Mouse (Mus musculus): Measurements from ENCODE around the gene Tmem37. TPM values are rescaled to one million over a fixed set of nuclear protein-coding genes. Genes with fewer than 3 reads are reported as not detected.

Gene Tmem37
- polyA plus RNA-seq (2015; fragmentation: Nextera tagmentation; extraction: Ambion mirVana): 11.3 and 11.4 TPM in 2 replicates

DNA sequence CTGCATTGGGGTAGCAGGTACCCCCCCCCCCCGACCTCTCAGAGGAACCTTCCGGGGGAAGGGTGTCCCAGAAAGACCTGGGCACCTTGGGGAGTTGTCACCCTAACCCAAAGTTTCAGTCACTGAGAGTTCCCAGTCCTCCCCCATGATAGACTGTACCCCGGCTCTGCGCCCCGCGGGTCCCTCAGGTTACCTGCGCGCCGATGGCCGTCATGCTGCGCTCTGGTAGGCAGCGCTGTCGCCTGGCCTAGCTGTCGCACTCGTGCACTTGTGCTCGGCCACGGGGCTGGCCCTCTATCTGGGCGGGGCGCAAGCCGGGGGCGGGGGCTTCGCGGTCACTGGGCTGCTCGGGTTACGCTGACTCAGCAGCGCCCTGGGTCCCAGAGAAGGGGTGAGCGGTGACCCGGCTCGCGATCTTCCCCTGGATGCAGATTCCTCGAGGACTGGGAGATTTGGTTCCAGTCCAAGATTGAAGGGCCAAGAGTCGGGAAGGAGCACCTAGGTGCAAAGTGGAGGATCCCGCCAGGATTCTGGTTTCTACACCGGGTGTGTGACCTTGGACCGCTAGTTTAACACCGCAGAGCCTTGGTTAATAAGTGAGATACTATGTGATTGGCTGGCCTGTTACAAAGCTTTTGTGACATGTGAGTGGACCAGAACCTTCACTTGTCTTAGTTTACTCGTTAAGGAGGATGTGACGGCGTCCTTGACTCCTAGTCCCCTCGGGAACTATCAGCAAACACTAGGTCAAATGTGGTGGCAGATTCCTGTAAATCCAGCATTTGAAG lies at the start of gene Tmem37:
TSS of gene Tmem37 (minus strand) at position 556 of the 788 bp plus-strand sequence.
- DNase-seq (ENCODE audit: low spot score): no peak

DNA sequence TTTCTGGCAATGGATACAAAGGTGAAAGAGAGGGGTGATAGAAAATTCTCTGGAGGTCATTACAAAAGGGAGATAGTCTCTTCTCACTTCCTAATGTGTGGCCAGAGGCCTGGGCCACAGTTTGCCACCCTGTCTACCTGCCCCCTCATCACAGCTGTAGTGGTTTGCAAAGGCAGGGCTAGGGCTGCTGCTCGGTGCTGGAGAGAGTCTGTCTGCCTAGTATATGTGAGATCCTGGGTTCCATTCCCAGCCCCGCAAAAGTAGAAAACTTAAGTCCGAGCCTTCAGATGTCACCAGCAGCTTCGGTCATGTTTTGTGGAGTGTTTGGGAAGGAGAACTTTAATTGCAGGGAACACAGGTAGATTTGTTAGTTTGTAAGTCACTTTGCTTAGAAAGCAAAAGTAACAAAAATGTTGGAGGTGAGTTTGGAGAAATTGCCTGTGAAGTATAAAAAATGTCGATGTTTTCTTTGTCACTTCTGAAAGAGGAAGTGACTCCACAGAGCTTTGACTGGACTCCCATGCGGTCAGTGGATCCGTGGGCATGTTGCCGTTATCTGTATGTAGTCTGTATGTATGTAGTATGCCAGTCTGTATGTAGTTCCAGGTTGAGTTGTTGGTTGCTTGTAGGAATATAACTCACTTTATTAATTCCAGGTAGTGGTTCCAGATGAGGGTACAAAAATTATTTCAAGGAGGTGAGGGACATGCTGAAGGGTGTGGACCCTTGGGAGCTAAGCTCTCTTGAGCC lies 48.9 kb upstream of the Tmem37 start:
- DNase-seq (ENCODE audit: low spot score): no peak

DNA sequence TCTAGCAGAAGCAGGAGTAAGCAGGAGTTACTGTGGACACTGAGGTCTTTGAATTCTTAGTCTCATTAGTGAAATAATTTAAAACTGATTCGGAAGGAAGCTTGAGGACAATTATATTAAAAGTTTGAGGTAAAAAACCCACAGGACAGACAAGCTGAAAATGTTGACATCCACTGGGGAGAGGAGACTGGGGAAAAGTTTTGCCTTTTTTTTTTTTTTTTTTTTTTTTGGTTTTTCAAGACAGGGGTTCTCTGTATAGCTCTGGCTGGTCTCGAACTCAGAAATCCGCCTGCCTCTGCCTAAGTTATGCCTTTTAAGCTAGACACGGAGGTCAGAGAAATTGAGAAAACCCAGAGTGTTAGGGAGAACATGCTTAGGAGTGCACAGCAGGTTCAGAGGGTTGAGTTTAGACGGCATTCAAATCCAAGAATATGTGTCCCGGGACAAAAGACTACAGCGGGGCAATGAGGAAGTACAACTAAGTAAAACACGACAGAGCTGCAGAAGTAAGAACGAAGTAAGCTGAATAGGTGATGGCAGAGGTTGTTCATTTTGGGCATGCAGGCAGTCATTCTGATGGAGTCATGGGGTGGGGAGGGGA lies 48.2 kb upstream of the Tmem37 start:
- no peak for DNase-seq (ENCODE audit: low spot score)

DNA sequence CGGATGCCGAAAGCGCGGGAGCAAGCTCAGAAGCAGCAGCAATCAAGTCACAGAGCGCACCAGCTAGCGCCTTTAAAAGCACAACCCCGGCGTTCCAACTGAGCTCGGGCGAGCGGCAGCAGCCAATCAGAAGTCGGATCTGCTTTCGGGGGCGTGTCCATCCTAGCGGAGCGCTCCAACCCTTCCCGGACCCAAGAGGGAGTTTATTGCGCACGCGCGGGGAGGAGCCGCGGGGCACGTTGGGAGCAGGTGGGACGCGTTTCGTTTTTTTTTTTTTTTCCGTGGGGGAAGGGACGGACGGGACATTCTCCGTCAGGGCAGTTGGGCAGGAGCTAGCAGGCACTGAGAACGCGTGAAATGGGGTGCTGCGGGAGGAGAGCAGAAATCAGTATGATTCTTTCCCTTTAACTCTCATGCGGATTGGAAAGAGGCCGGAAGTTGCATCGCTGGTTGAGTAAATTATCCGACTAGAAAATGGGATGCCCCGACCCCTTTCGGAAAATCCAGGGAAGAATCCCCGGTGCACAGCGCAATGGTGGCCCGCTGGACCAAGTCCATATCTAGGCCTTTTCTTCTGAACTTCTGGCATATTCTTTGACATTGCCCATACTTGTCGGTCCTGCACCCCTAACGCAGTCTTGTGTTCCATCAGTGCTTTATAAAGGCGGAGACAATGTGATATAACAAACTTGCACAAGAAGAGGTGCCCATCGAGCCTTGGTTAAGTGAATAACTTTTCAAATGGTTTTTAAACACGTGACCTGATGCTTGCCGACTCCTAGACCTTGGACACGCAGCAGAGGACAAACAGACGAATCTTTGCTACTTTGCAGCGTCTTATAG lies 47.3 kb upstream of the Tmem37 start, which contains the start of the genes Dbi and 3110009E18Rik:
TSS of gene Dbi (minus strand) at position 110 of the 843 bp plus-strand sequence.
TSS of gene 3110009E18Rik (plus strand) at position 219 of the 843 bp plus-strand sequence.
- DNase-seq (ENCODE audit: low spot score): peak; percentile 97

DNA sequence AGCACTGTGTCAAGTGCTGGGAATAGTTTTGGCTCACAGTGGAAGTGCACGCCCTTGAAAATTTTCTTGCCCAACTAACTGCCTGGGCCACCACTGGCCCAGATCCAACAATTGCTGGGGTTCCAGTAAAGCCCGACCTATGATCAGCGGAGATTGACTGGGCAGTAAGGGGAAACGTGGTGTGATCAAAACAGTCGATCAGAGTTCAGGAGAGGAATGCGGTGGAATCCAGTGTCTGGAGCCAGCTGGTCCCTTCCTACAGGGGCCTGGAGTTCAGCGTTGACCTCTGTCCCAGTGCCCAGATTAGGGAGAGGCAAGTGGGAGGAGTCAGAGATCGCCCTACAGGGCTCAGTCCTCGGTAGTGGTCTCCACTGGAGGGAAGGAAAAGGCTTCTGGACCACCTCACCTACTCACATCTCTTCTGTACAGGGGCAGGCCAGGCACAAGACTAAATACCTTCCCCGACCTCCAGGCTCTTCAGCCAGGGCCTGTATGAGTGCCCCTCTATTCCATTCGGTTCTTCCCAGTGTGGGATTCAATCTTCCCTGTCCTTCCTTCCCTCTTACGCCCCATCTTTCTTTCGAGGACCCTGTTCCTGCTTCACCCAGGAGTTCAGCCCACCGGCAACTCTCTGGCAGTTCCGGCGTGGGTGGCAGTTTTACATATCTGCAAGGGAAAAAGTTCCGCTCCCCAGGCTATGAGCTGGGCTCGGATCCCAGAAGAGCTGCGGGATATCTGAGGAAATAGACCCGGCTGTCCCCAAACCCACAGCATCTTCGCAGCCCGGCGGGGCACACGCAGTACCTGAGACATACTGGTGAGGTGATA lies 46.5 kb upstream of the Tmem37 start:
- no peak for DNase-seq (ENCODE audit: low spot score)

DNA sequence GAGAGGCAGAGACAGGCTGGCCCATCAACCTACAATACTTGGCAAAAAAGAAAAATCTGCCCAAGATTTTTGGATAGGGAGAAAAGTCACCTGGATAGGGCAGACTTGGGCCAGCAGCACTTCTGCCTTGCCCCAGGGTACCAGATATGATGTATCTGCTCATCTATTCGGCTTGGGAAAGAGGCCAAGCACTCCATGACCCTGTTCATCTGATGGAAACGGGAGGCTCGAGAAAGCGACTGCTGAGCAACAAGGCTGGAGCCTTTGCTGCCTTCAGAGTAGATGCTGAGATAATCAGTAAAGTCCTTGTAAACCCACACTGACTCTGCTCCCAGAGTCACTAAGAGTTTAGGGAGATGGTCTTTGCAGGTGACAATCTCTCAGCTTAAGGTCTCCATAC lies 45.5 kb upstream of the Tmem37 start:
- no peak for DNase-seq (ENCODE audit: low spot score)

DNA sequence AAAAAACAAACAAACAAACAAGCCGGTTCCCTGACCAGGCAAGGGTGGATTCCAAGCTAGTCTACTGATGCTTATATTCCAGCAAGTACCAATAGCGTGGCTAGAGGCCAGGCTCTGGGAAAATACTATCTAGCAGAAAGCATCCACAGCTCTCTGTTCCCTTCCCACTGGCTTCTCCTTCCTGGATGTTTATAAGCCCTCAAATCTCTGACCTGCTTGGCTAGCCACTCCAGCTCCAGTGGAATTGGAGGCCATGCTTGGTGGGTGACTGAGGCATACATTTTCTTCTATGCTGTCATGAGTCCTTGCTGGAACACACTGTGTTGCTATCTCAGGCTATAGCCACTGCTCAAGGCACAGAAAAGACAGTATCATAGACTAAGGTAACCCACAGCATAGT lies 45.0 kb upstream of the Tmem37 start:
- DNase-seq (ENCODE audit: low spot score): no peak

DNA sequence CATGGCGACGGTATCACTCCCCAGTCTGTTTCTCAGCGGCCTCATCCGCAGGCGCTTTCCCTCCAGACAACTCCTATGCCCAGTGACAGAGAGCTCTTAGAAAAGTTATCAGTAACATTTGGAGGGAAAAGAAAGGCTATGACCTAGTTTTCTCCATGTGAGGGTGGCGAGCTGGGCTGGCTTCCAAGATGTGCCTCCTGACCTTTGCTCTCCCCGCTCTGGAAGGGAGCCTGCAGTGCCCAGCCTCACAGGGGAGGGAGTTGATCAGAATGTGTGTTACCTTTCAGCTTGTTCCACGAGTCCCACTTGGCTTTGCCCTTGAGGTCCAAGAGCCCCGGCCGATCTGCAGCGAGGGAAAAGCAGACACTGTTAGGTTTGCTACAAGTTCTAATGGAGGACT lies 42.2 kb upstream of the Tmem37 start:
- no peak for DNase-seq (ENCODE audit: low spot score)

DNA sequence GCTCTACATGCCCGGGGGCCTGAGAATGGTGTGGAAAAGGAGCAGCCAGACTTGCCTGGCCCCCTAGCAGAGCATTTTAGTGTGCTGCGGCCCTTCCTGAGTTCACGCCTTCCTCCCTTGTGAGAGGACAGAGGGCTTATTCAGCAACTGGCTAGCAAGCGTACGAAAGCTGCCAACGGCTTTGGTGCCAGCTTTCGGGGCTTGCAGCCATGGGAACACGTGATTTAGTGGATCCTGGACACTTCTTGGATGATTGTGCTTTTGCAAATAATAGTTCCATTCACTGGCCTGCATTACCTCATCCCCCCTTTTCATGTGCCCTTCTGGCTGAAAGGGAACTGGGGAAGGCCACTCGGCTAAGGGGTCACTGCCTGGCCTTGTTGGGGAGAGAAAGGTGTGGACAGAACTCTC lies 41.8 kb upstream of the Tmem37 start:
- no peak for DNase-seq (ENCODE audit: low spot score)

DNA sequence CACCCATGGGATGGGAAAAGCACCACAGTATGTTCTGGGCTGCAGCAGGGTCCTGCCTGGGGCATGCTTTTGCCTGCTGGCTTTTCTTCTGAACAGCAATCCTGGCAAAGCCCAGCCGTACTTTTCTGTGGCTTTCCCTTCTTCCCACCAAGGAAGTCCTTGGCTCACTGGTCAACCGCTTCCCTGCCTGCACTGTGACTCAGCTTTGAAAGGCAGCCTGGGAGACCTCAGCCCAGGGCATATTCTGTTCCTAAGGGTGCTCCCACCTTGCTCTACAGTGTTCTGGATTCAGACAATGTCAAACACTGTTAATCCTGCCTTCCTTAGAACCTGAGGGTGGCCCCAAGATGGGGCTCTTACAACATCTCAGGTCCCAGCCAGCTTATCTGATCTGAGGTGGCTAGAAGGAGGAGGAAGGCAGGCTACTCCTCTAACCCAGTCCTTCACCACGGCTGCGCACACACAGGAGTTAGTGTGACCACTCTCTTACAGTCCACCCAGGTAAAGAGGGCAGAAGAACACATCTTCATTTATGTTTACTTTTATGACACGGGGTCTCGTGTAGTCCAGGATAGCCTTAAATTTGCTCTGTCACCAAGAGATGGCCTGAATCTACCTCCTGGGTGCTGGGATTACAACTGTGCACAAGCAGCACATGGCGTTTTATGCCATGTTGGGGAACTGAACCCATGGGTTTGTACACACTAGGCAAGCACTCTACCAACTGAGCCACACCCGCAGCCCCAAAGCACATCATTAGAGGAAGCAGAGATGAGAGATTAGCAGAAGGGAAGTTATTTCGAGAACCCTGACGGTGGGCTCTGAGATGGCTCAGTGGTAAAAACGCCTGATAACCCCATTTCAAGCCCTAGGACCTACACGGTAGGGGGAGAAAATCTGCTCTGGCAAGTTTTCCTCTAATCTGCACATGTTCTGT lies 38.6 kb upstream of the Tmem37 start:
- no peak for DNase-seq (ENCODE audit: low spot score)

DNA sequence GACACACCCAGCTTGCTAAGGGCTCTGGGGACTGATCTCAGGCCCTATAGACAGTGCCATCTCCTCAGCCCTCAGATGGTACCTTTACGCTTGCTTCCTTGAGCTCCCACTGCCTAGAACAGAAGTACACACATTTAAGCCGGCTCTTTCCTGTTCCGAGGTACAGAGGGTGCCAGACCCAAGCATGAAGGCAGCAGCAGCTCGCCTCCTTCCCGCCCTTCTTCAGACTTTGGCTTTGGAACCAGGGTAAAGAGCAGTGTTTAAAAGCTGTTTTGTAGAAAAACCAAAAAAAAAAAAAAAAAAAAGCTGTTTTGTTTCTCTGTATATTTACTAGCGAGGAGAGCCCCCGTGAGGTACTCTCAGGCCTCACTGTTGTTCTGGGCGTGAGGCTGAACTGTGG lies 37.9 kb upstream of the Tmem37 start:
- no peak for DNase-seq (ENCODE audit: low spot score)

DNA sequence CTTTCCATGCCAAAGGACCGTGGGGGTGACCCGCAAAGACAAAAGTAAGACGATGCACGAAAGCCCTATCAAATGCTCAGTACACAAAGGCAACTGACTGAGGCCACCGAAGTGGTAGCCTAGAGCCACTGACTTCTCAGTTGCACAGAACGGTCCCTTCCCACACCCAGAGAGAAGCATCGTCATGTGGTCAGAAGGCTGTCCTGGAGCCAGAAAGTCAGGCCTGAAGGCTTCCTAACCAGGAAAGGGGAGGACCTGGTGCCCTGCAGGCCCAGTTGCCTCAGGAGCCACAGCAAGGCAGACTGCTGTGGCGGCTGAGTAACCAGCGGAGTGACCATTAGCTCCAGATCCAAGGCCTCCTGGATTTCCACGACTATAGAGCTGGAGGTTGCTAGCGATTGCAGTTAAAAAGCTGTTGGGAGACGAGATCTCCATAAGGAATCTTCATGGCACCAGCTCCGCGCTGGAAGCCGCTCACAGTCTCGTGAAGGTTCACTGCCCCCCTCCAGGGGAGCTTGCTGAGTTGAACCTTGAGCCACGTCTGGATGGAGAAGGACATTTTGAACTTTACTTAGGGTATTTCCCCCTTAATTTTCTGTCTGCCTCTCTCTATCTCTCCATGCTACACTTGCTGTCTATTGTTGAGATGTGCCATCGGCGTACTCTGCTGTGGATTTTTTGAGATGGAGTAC lies 36.0 kb upstream of the Tmem37 start:
- DNase-seq (ENCODE audit: low spot score): no peak

DNA sequence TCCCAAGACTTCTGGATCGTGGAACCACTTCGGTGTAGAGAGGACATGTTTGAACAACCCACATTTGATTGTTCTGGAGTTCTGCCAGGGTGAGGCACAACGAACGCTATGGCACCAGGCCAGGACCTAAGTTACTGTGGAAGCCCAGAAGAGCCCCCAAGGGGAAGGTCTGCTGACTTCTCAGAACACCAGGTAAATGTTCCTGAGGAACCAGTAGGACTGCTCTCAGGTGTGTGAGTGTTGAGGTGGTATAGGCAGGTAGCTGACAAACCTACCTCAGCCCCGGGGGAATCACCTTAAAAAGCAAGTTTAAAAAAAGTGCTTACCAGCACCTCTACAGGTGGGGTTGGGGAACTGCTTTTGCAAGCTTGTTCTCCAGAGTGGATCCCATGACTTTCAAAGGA lies 31.7 kb upstream of the Tmem37 start:
- DNase-seq (ENCODE audit: low spot score): no peak

DNA sequence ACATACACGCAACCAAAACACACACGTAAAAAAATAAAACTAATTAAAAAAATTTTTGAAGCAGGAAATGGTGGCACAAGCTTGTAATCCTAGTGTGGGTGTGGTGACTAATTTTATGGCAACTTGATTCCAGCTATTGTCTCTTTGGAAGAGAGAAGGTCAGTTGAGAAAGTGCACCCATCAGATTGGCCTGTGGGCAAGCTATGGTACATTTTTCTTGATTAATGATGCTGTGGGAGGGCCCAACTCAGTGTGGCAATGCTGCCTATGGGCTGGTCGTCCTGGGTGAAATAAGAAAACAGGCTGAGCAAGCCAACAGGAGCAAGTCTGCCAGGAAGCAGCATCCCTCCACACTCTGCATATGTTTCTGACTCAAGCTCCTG lies 27.3 kb upstream of the Tmem37 start:
- DNase-seq (ENCODE audit: low spot score): no peak

DNA sequence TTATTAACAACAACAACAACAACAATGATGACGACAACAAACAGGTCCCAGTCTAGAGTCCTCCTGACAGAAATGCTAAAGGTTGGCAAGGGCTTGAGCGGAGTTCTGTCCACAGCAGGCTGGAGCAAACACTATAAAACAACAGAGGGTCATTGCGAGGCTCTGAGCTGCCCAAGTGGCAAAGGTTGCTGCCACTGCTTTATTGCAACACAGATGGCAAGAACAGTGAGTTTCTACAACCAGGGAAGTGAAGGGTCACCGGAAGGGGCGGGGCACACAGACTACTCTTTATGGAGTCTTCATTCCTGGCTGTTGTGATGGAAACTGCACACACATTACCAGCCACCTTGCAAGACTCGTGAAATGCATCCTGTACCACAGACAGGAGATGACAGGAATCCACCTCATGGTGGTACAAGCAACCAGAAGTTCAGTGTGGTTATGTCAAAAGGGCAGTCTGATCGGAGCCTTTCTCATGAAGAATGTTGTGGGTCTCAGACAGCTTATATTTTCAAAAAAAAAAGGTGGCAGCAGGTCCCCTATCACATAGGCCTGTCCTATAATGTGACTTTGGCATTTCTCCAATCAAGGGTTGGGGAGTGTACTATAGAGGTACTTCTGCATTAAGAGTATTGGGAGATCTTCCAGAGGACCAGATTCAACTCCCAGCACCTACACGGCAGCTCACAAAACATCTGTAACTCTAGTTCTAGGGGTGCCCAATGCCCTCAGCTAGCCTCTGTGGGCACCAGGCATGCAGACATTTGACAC lies 26.8 kb upstream of the Tmem37 start:
- DNase-seq (ENCODE audit: low spot score): no peak

DNA sequence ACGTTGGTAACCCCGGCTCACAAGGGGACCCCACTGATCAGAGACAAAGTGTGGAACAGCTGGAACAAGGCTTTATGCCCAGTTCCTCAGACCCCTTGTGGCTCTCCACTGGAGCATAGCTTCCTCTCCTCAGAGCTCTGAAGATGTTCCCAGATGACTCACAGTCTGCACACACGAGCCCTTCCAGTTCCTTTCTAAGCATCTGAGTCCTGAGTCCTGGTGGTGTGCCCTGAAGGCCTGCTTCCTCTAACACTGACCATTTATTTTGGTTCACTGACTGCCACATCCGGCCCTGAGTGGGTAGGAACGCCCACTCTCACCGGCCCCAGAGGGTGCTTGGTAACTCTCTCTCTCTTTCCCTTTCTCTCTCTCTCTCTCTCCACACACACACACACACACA lies 25.6 kb upstream of the Tmem37 start:
- no peak for DNase-seq (ENCODE audit: low spot score)

DNA sequence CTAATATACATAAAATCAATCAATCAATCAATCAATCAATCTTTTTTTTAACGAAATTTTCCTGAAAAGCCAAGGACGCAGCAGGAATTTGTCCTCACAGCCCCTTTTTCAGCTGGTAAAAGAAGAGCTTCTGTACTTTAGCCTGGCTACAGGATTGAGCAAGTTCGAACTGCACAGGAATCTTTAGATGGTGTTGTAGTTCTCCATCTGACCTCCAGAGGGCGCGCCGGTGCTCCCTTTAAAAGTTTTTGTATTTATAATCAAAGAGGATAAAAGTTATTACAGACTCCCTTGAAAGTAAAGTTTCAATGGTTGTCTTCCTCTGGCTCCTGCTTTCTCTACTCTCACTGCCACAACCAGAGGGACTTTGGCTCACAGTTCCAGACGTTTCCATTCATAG lies 24.5 kb upstream of the Tmem37 start:
- peak; percentile 52 for DNase-seq (ENCODE audit: low spot score)

DNA sequence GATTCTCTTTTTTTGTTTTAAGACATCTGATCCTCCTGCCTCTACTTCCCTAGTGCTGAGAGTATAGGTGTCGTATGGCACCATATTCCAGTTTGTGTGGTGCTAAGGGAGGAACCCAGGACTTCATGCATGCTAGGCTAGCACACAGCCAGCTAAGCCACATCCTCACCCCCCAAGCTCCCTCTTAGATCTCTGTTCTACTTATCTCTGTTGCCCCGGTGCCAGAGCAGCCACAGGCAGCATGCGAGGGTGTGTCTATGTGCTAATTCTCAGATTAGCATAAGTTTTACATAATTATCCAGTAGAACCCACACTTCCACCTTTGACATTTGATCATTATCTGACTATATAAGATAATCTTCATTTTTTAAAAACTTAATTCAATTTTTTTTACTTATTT lies 21.0 kb upstream of the Tmem37 start:
- peak; percentile 23 for DNase-seq (ENCODE audit: low spot score)
